Mouse (Mus musculus) large intestine, adult 2 months (tissue): Measurements from ENCODE around the gene Ccdc184. TPM values are rescaled to one million over a fixed set of nuclear protein-coding genes. Genes with fewer than 3 reads are reported as not detected.

Experiments used
- DNase-seq: peaks from one replicate; pipeline ENCODE4 v3.0.0-alpha.2; 2012; ENCODE audit warnings: low read depth, low spot score
- WGBS: fragments of 180-500 bp; shearing (Covaris S2); methylation state at CpG from one replicate; pipeline ENCODE4 v1.1.7; 2018; 5-methylcytosine and 5-hydroxymethylcytosine counted together
- polyA plus RNA-seq: library from polyadenylated mRNA; depleted of rRNA; stranded (reverse); fragments of >200 nt; gene quantifications from 2 replicates; pipeline ENCODE4 v1.2.3, GENCODE M21; 2012; rRNA removed

Gene Ccdc184
- polyA plus RNA-seq, 1 experiment = 0.33 TPM

GRCm38 (mm10) chr15:98195442-98195841, 28.5 kb downstream of the Ccdc184 start, which contains the start of gene Olfr288:
Gene Olfr288, minus strand, starts transcription at chr15:98195542.
- no peak for DNase-seq
- whole genome bisulfite sequencing = 58% methylated on average over 3 of the region's 3 CpGs

DNA sequence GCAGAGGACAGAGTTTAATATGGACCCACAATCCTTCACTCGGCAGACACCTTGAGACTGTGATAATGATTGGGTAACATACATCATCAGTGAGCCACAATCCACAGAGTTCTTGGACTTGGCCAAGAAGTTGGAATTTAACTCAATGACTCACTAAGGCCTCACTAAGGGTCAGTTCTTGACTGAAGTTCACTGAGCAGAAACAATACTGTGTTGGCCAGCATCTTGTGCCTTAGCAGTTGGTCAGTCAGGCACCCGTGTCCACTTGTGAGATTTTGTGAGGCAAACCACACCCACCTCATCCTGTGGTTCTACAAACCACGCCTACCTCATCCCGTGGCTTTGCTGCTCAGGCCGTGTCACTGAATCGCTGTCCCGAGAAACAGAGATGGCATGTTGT, 42.7 kb downstream of the Ccdc184 start:
- no peak for DNase-seq
- WGBS = 58% methylated on average over 7 of the region's 7 CpGs

GRCm38 (mm10) chr15:98213336-98213870, 46.4 kb downstream of the Ccdc184 start:
- no peak for DNase-seq
- WGBS = 57% methylated on average over 5 of the region's 5 CpGs

DNA sequence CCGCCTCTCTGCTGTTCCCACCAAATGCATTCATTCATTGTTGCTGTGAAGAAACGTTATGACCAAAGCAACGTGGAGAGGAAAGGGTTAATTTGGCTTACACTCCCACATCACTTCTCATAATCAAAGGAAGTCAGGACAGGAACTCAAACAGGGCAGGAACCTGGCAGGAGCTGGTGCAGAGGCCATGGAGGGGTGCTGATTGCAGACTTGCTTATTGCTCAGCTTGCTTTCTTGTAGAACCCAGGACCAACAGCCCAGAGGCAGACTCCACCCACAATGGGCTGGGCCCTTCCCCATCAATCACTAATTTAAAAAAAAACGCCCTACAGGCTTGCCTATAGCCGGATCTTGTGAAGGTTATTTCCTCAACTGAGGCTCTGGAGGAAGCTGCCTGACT, 47.2 kb downstream of the Ccdc184 start:
- WGBS = 57% methylated on average over 5 of the region's 5 CpGs
- no peak for DNase-seq

Other genes with a start within 250 kb of the Ccdc184 start
- gene Tmem106c, start 203.0 kb upstream of the Ccdc184 start, polyA plus RNA-seq = 26.5 and 28.6 TPM in 2 replicates
- gene Col2a1, start 162.5 kb upstream of the Ccdc184 start, polyA plus RNA-seq = not detected in 2 replicates
- gene Pfkm, start 74.6 kb upstream of the Ccdc184 start, polyA plus RNA-seq = 8.3 and 9.8 TPM in 2 replicates
- 9.3 and 12.1 TPM in 2 replicates for gene Senp1, start 73.4 kb upstream of the Ccdc184 start, polyA plus RNA-seq
- 32.8 and 43.9 TPM in 2 replicates for gene Asb8, start 1.5 kb upstream of the Ccdc184 start, polyA plus RNA-seq
- not detected in 2 replicates for gene Olfr288, start 28.4 kb downstream of the Ccdc184 start, polyA plus RNA-seq
- 0.07 TPM in 1 of 2 replicates, not detected in the other for gene Gm44579, start 53.8 kb downstream of the Ccdc184 start, polyA plus RNA-seq
- gene Olfr287, start 53.9 kb downstream of the Ccdc184 start, polyA plus RNA-seq = 0.27 and 0.40 TPM in 2 replicates
- gene Olfr286, start 67.3 kb downstream of the Ccdc184 start, polyA plus RNA-seq = 0.12 and 0.14 TPM in 2 replicates
- gene H1fnt, start 90.1 kb downstream of the Ccdc184 start, polyA plus RNA-seq = not detected in 2 replicates
- gene Zfp641, start 129.0 kb downstream of the Ccdc184 start, polyA plus RNA-seq = 0.30 and 0.49 TPM in 2 replicates
- not detected in 2 replicates for gene Olfr285, start 150.2 kb downstream of the Ccdc184 start, polyA plus RNA-seq
- not detected in 2 replicates for gene Olfr284, start 173.8 kb downstream of the Ccdc184 start, polyA plus RNA-seq
- not detected in 2 replicates for gene Olfr283, start 213.8 kb downstream of the Ccdc184 start, polyA plus RNA-seq